Mouse (Mus musculus): ENCODE measurements around the gene Trpv2. TPM values are rescaled to one million over a fixed set of nuclear protein-coding genes. Genes with fewer than 3 reads are reported as not detected.
A peak's percentile ranks its signal among the peaks of the same experiment; 100 is the strongest.

Trpv2 gene
- total and polyA plus RNA-seq, 2 experiments from 2014 or later: 2.6 to 7.7 TPM

GRCm38 (mm10) chr11:62629352-62630224 lies 55.3 kb downstream of the Trpv2 start:
- H3K4me1 ChIP-seq (ENCODE audit: control insufficient read depth, insufficient read depth): peaks cover 48% of the 10 kb centered on the region
- H3K36me3 ChIP-seq (replicated peaks; ENCODE audit: control insufficient read depth, insufficient read depth, low read length): 0 out of 2 replicates have a peak, but pooled peaks cover 4% of the 10 kb centered on the region
- ATAC-seq (ENCODE audit: insufficient read depth, low read depth) (no peak), DNase-seq (ENCODE audit: low spot score) (no peak)
- TF ChIP-seq CTCF (IDR thresholded peaks at IDR 0.05; ENCODE audit: low read depth) (no peak), EP300 (IDR thresholded peaks at IDR 0.05; ENCODE audit: low read depth) (no peak)
- H3K9ac ChIP-seq (replicated peaks; ENCODE audit: low read depth, low read length): no peak overlapping the region
- H3K9me3 ChIP-seq (replicated peaks; ENCODE audit: control insufficient read depth, low read length): no peaks in the 10 kb centered on the region
- H3K27ac ChIP-seq (ENCODE audit: low read depth): no peak overlapping the region; the same call in 1 of the 2 replicates
- no peak overlapping the region for H3K4me3 ChIP-seq (ENCODE audit: low read depth, low read length)
- H3K4me2 ChIP-seq (ENCODE audit: low read depth, low read length): peak overlapping the region; percentile 4
- no peaks in the 10 kb centered on the region for H3K27me3 ChIP-seq (ENCODE audit: control insufficient read depth, insufficient read depth, low read length)
- 10% methylated on average over 9 of the region's 9 CpGs for WGBS

GRCm38 (mm10) chr11:62630225-62630821 lies 56.0 kb downstream of the Trpv2 start:
- 4% methylated on average over 11 of the region's 11 CpGs for WGBS
- no peaks in the 10 kb centered on the region for H3K9me3 ChIP-seq (replicated peaks; ENCODE audit: control insufficient read depth, low read length)
- no peak for TF ChIP-seq EP300 (IDR thresholded peaks at IDR 0.05; ENCODE audit: low read depth)
- no peak for TF ChIP-seq CTCF (IDR thresholded peaks at IDR 0.05; ENCODE audit: low read depth)
- ATAC-seq (ENCODE audit: insufficient read depth, low read depth): no peak
- H3K27me3 ChIP-seq (ENCODE audit: control insufficient read depth, insufficient read depth, low read length): no peaks in the 10 kb centered on the region
- no peak for DNase-seq (ENCODE audit: low spot score)
- peak overlapping the region; percentile 30; the same call in 1 of the 2 replicates for H3K4me2 ChIP-seq (ENCODE audit: low read depth, low read length)
- H3K36me3 ChIP-seq (replicated peaks; ENCODE audit: control insufficient read depth, insufficient read depth, low read length): 0 out of 2 replicates have a peak, but pooled peaks cover 4% of the 10 kb centered on the region
- H3K27ac ChIP-seq (ENCODE audit: low read depth): no peak overlapping the region; the same call in 1 of the 2 replicates
- H3K4me3 ChIP-seq (ENCODE audit: low read depth, low read length): no peak overlapping the region
- peaks cover 46% of the 10 kb centered on the region for H3K4me1 ChIP-seq (ENCODE audit: control insufficient read depth, insufficient read depth)
- H3K9ac ChIP-seq (replicated peaks; ENCODE audit: low read depth, low read length): peak overlapping the region; percentile 5; the same call in 1 of the 2 replicates

GRCm38 (mm10) chr11:62631138-62631537 lies 56.9 kb downstream of the Trpv2 start:
- H3K4me3 ChIP-seq (ENCODE audit: low read depth, low read length): no peak overlapping the region
- ATAC-seq (ENCODE audit: insufficient read depth, low read depth) (no peak), DNase-seq (ENCODE audit: low spot score) (no peak)
- no peak for TF ChIP-seq CTCF (IDR thresholded peaks at IDR 0.05; ENCODE audit: low read depth)
- no peak for TF ChIP-seq EP300 (IDR thresholded peaks at IDR 0.05; ENCODE audit: low read depth)
- H3K27me3 ChIP-seq (ENCODE audit: control insufficient read depth, insufficient read depth, low read length): no peaks in the 10 kb centered on the region
- H3K9ac ChIP-seq (replicated peaks; ENCODE audit: low read depth, low read length): no peak overlapping the region
- no peaks in the 10 kb centered on the region for H3K9me3 ChIP-seq (replicated peaks; ENCODE audit: control insufficient read depth, low read length)
- H3K36me3 ChIP-seq (replicated peaks; ENCODE audit: control insufficient read depth, insufficient read depth, low read length): 0 out of 2 replicates have a peak, but pooled peaks cover 4% of the 10 kb centered on the region
- WGBS: 72% methylated on average over 4 of the region's 4 CpGs
- peaks cover 46% of the 10 kb centered on the region for H3K4me1 ChIP-seq (ENCODE audit: control insufficient read depth, insufficient read depth)
- no peak overlapping the region for H3K4me2 ChIP-seq (ENCODE audit: low read depth, low read length)
- H3K27ac ChIP-seq (ENCODE audit: low read depth): no peak overlapping the region

- 41% methylated on average over 3 of the region's 3 CpGs for WGBS
- Histone ChIP-seq H3K9ac (replicated peaks; ENCODE audit: low read depth, low read length) (no peak overlapping the region), H3K4me3 (ENCODE audit: low read depth, low read length) (no peak overlapping the region), H3K4me2 (ENCODE audit: low read depth, low read length) (no peak overlapping the region), H3K27ac (ENCODE audit: low read depth) (peak overlapping the region; percentile 72), H3K27me3 (ENCODE audit: control insufficient read depth, insufficient read depth, low read length) (no peaks in the 10 kb centered on the region), H3K4me1 (ENCODE audit: control insufficient read depth, insufficient read depth) (peaks cover 64% of the 10 kb centered on the region), H3K9me3 (replicated peaks; ENCODE audit: control insufficient read depth, low read length) (no peaks in the 10 kb centered on the region), H3K36me3 (replicated peaks; ENCODE audit: control insufficient read depth, insufficient read depth, low read length) (no peaks in the 10 kb centered on the region)
- ATAC-seq (ENCODE audit: insufficient read depth, low read depth): no peak
- no peak for DNase-seq (ENCODE audit: low spot score)
- TF ChIP-seq EP300 (IDR thresholded peaks at IDR 0.05; ENCODE audit: low read depth) (no peak), CTCF (IDR thresholded peaks at IDR 0.05; ENCODE audit: low read depth) (no peak)
Observed at GRCm38 (mm10) chr11:62635406-62635805, 61.1 kb downstream of the Trpv2 start.

- Histone ChIP-seq H3K4me1 (ENCODE audit: control insufficient read depth, insufficient read depth) (peaks cover 66% of the 10 kb centered on the region), H3K4me3 (ENCODE audit: low read depth, low read length) (no peak overlapping the region), H3K27ac (ENCODE audit: low read depth) (peak overlapping the region; percentile 72), H3K27me3 (ENCODE audit: control insufficient read depth, insufficient read depth, low read length) (no peaks in the 10 kb centered on the region), H3K9ac (replicated peaks; ENCODE audit: low read depth, low read length) (no peak overlapping the region), H3K36me3 (replicated peaks; ENCODE audit: control insufficient read depth, insufficient read depth, low read length) (no peaks in the 10 kb centered on the region), H3K4me2 (ENCODE audit: low read depth, low read length) (peak overlapping the region; percentile 19; the same call in 1 of the 2 replicates), H3K9me3 (replicated peaks; ENCODE audit: control insufficient read depth, low read length) (no peaks in the 10 kb centered on the region)
- ATAC-seq (ENCODE audit: insufficient read depth, low read depth): no peak
- WGBS: 30% methylated on average over 11 of the region's 11 CpGs
- no peak for TF ChIP-seq CTCF (IDR thresholded peaks at IDR 0.05; ENCODE audit: low read depth)
- TF ChIP-seq EP300 (IDR thresholded peaks at IDR 0.05; ENCODE audit: low read depth): no peak
- DNase-seq (ENCODE audit: low spot score): peak; percentile 28
Observed at GRCm38 (mm10) chr11:62636105-62636839, 62.0 kb downstream of the Trpv2 start.

Measured in heart, postnatal 0 days (tissue).